In the genomic region with DNA sequence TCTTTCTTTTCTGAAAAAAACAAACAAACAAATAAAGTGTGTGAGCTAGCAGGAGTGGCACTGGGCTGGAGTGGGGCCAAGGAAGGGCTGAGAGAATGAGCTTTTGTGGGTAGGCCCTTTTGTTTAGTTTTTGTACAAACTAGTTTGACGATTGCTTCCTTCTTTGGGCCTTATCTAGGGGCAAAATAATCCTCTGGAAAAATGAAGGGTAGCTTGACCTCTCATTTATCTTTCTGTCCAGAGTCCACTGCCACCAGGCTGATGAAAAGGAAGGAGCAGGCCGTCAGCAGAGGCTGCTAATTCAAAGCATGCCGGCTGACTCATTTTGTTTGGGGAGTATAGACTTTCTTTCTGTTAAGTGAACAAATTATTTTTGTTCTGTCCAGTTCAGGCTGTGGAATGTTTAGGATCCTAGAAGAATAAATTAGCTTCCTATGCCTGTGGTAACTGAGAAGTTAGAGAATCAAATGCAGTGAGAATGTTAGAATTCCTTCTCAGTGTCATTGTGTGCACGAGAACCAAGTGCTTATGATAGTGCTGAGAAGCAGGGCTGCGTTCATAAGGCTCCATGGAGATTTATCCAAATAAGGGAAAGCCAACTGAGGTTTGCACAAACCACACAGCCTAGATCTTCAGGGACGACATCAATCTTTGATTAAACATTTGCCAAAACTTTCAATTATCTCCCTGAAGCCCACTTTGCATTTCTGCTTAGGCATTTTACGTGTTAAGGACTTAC, we compare ENCODE assay signal across 8 mouse cellular contexts.
DNase-seq lines count a peak whose midpoint lies in the region; ATAC-seq lines count a peak whose summit lies in the region.

No protein-coding gene starts in this region.

- DNase-seq in adrenal gland, adult 2 months = peak; percentile 34
- no peak for DNase-seq in adrenal gland, adult 8-10 months
- DNase-seq in retina, postnatal 1 day = peak; percentile 21
- no peak for DNase-seq in left cerebral cortex, adult 18-20 months (ENCODE audit: low spot score in 2 of 2)
- DNase-seq in gastrocnemius, postnatal 4 days (ENCODE audit: low spot score in 2 of 2) = no peak

- H3K36me3 ChIP-seq in midbrain, embryonic 12.5 days = no peaks in the 10 kb centered on the region
- no peaks in the 10 kb centered on the region for H3K36me3 ChIP-seq in midbrain, embryonic 13.5 days
- no peaks in the 10 kb centered on the region for H3K36me3 ChIP-seq in kidney, embryonic 16.5 days (ENCODE audit: insufficient read depth, low read length)

- peaks cover 7% of the 10 kb centered on the region for H3K4me1 ChIP-seq in midbrain, embryonic 12.5 days
- peaks cover 7% of the 10 kb centered on the region; the same call in 1 of the 2 replicates for H3K4me1 ChIP-seq in midbrain, embryonic 13.5 days (replicated peaks)
- no peaks in the 10 kb centered on the region; the same call in 1 of the 2 replicates for H3K4me1 ChIP-seq in kidney, embryonic 16.5 days (ENCODE audit: insufficient read depth, low read length)

- H3K9ac ChIP-seq in midbrain, embryonic 12.5 days (replicated peaks) = no peak overlapping the region
- H3K9ac ChIP-seq in midbrain, embryonic 13.5 days (replicated peaks) = no peak overlapping the region
- H3K9ac ChIP-seq in kidney, embryonic 16.5 days (replicated peaks; ENCODE audit: low read length) = no peak overlapping the region

- H3K27me3 ChIP-seq in midbrain, embryonic 12.5 days = no peaks in the 10 kb centered on the region
- no peaks in the 10 kb centered on the region for H3K27me3 ChIP-seq in midbrain, embryonic 13.5 days
- no peaks in the 10 kb centered on the region for H3K27me3 ChIP-seq in kidney, embryonic 16.5 days (ENCODE audit: insufficient read depth, low read length)

- no peaks in the 10 kb centered on the region for H3K9me3 ChIP-seq in midbrain, embryonic 12.5 days
- H3K9me3 ChIP-seq in midbrain, embryonic 13.5 days = no peaks in the 10 kb centered on the region
- H3K9me3 ChIP-seq in kidney, embryonic 16.5 days (ENCODE audit: low read length) = no peaks in the 10 kb centered on the region

- H3K27ac ChIP-seq in midbrain, embryonic 12.5 days (replicated peaks) = no peak overlapping the region
- H3K27ac ChIP-seq in midbrain, embryonic 13.5 days = no peak overlapping the region
- H3K27ac ChIP-seq in kidney, embryonic 16.5 days (ENCODE audit: low read length) = peak overlapping the region; percentile 13; the same call in 1 of the 2 replicates

- ATAC-seq in midbrain, embryonic 12.5 days (ENCODE audit: low FRiP score, low read depth) = 0 out of 2 replicates have a peak, but pooled peaks have one; percentile 38
- no peak for ATAC-seq in midbrain, embryonic 13.5 days
- ATAC-seq in kidney, embryonic 16.5 days (ENCODE audit: low FRiP score, low TSS enrichment) = peak; percentile 31; the same call in 1 of the 2 replicates

- H3K4me2 ChIP-seq in midbrain, embryonic 12.5 days (replicated peaks) = no peak overlapping the region
- H3K4me2 ChIP-seq in midbrain, embryonic 13.5 days (replicated peaks) = no peak overlapping the region
- H3K4me2 ChIP-seq in kidney, embryonic 16.5 days (replicated peaks; ENCODE audit: low read depth, low read length) = no peak overlapping the region

- no peak overlapping the region for H3K4me3 ChIP-seq in midbrain, embryonic 12.5 days
- no peak overlapping the region for H3K4me3 ChIP-seq in midbrain, embryonic 13.5 days (replicated peaks)
- no peak overlapping the region for H3K4me3 ChIP-seq in kidney, embryonic 16.5 days (ENCODE audit: low read length)

- 23% methylated on average over 7 of the region's 7 CpGs for WGBS in midbrain, embryonic 12.5 days
- WGBS in midbrain, embryonic 13.5 days = 25% methylated on average over 7 of the region's 7 CpGs
- WGBS in kidney, embryonic 16.5 days = 23% methylated on average over 7 of the region's 7 CpGs

Comparison
In these comparisons a context has a peak if more than half of its experiments do, and no peak if none do; other contexts are left out.
1. DNase-seq: peak in adrenal gland, adult 2 months (single experiment) and retina, postnatal 1 day (single experiment); none in adrenal gland, adult 8-10 months (single experiment), left cerebral cortex, adult 18-20 months (0 of 2) and gastrocnemius, postnatal 4 days (0 of 2).